Mouse (Mus musculus): ENCODE results near the gene Klhdc4.

Klhdc4 gene

DNA sequence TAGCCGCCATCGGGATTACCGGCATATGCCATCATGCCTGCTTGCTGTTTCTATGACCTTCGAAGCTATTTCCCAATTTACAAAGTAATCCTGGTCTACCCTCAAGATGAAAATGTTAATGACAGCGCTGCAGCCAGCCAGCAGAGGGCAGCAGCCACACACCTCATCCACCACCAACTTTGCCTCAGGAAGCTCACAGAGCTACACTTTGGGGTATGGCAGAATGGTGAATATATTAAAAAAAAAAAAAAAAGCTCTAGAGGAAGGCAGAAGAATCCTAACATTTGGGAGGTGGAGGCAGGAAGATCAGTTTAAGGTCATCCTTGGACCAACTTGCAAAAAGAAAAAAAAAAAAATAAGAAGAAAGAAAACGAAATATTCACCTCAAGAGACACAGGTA lies 20.6 kb upstream of the Klhdc4 start:
- DNase-seq (ENCODE audit: low spot score in 2 of 2), result peak; percentile 52 to 76

DNA sequence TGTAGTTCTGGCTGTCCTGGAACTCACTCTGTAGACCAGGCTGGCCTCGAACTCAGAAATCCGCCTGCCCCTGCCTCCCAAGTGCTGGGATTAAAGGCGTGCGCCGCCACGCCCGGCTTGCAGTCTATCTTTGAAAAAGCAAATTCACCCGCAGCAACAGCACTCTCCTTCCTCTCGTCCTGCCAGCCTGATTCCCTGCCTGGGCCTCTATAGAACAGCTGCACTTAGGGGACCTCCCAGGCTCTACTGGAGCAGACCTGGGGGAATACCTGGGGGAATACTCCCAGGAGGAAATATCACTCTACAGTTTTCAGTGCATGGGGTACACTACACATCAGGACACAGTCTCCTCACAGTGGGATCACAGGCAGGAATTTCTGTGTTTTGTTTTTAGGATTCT lies 19.9 kb upstream of the Klhdc4 start:
- DNase-seq (ENCODE audit: low spot score in 2 of 2), result no peak

DNA sequence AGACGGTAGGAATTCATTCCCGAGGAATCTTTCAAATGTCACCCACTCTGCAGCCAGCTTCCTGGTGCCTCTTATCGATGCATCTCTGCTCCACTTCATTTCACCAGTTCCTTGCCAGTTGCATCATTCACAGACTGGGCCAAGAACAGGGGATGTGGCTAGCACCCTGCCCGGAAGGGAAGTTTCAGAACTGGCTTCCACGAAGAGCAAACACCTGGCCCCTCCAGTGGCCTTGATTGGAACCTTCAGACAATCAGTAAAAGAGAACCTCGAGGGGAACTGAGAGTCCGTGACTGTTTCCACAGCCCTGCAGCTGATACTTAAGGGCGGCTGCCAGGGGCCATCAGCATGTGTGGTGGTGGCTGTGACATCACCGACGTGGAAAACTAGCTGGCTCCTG lies 19.1 kb upstream of the Klhdc4 start:
- DNase-seq (ENCODE audit: low spot score in 2 of 2), result no peak

DNA sequence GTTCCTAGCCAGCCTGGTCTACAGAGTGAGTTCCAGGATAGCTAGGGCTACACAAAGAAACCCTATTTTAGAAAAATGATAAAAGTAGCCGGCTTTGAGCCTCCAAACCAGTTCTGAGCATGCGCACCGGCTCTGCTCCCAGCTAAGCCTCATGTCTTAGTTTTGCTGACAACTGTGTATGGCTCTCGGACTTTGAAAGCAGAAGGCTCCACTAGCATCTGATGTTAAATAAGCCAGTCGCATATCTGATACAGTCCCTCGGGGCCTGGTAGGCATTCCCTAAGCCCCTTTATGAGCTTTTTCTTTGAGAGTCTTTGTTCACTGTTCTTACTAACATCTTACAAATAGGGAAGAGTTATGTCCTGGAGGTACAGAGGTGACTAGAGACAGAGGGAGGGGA lies 18.6 kb upstream of the Klhdc4 start:
- no peak for DNase-seq (ENCODE audit: low spot score in 2 of 2)

DNA sequence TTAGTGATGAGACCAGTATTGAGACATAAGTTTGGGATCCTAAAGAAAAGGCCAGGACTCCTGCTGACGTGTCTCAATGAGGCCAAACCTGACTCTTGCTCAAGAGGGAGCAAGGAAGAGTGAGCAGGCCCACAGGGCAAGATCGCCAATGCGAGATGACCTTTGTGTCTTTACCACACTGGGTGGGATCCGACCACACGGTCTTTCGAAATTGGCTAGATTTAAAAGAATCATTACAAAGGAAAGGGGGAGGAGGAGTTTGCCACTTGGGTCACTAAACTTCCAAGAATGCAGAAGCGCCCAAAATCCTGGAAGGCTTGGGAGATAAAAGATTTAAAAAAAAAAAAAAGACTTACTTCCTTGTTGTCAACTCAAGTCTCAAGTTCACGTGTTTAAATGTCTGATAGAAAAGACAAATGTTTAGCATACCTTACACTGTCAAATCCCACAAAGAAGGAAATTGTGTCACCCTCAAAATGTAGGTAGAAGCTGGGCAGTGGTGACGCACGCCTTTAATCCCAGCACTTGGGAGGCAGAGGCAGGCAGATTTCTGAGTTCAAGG lies 18.0 kb upstream of the Klhdc4 start:
- no peak for DNase-seq (ENCODE audit: low spot score in 2 of 2)

DNA sequence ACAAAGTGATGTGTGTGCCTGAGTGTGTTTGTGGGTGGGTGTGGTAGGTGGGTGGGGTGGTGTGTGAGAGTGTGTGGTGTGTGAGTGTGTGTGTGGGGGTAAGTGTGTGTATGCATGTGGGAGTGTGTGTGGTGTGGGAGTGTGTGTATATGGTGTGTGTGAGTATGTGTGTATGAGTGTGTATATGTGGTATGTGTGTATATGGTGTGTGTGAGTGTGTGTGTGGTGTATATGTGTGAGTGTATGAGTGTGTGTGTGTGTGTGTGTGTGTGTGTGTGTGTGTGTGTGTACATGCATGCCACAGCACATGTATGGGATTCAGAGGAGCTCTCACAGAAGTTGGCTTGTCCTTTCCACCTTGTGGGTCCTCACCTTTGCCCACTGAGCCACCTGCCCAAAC lies 17.4 kb upstream of the Klhdc4 start:
- no peak for DNase-seq (ENCODE audit: low spot score in 2 of 2)

DNA sequence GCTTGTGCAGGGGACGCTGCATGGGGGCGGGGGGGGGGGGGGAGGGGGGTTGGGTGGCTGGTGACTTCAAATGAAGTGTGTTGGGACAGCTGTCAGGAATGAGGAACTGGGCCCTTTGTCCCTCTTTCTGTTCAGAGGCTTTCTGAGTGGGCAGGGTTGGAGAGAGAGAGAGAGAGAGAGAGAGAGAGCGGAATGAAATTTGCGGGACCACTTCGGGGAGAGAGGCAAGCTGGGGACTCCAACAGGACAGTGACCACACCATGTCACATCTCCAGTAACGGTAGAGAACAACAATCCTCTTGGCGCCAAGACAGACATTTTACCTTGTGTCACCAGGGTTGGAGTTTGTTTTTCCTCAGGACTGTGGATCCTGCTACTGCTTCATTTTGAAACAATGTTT lies 15.4 kb upstream of the Klhdc4 start:
- no peak for DNase-seq (ENCODE audit: low spot score in 2 of 2)

DNA sequence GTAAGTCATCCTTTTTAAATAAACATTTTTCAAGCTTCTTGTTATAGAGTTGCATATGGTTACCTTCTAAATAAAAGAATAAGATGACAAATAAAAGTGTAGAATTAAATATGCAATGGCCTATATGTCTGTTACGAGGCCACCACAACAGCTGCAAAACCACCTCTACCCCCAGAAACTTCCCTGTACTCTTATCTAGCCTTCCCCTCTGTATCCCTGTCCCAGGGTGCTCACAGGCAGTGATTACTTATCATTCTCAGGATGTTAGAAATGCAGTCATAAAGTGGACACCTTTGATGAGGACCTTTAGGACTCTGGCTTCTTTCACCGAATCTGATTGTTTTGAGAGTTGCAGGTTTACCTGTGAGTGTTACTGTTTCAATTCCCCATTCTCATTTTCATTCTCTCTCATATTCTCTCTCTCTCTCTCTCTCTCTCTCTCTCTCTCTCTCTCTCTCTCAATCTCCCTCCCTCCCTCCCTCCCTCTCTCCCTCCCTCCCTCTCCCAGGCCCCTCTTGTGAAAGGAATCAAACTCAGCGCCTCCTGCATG lies 13.9 kb upstream of the Klhdc4 start:
- DNase-seq (ENCODE audit: low spot score in 2 of 2), result no peak

DNA sequence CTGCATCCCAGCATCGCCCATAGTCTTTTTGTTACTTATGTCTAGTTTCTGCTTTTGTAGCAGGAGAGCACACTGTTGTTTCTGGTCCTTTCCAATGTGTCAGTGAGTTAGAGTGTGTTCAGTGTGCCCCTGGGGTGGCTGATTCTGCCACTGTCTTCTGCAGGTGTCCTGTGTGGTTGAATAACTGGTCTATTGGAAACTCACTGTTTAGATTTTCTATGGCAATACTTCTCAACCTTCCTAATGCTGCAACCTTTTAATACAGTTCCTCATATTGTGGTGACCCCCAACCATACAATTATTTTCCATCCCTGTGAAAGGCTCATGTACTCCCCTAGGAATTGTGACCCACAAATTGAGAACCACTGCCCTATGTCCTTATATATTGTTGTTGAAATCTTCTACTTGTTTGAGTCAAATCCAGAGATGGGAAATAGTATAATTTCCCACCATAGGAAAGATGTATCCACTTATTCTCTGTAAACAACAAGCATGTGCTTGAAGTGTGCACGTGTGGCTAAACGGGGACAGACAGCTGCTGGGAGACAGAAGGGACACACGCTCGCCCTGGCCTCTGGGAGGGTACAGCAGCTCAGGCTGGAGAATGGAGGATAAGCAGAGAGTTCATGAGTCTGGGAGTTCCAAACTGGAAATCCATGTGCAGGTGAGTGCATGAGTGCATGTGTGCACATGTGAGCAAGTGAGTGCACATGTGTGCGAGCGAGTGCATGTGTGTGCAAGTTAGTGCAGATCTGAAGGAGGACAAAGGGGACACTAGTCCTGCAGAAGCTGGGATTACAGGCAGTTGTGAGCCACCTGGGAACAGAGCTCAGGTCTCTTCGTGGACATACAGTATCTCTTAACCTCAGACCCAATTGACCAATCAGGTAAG lies 12.9 kb upstream of the Klhdc4 start:
- DNase-seq (ENCODE audit: low spot score in 2 of 2), result no peak

DNA sequence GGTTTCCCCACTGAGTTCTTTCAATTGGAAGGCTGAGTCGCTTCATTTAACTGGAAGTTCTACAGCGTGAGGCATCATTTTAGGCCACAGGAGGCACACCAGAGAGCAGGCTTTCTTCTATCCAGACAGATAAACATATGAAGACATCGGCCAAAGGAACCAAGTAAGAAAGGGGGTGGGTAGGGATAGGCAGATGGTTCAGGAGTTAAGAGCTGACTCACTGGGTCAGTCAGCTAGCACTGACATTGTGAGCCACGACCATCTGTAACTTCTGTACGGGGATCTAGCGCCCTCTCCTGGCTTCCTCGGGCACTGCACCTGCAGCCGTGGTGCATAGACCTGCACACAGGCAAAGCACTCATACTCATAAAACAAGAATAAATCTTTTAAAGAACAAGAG lies 11.9 kb upstream of the Klhdc4 start:
- DNase-seq (ENCODE audit: low spot score in 2 of 2), result peak; percentile 44 to 55

DNA sequence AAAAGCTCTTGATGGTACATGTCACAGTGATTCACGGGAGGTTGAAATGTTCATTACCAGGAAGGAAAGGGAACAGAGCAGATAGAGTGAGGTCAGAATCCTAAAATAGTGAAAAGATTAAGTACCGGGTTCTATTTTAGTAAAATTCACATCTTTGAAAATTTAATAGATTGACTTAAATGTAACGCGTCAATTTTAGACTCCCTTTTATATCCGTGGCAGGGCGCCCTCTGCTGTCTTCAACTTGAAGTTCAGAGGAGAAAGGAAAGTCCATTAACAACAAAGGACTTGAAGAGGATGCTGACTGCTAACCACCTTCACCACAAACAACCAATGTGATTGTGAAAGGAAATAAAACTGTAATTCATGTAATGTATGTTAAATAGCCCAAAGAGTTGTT lies 3.1 kb upstream of the Klhdc4 start:
- peak; percentile 51 to 69 for DNase-seq (ENCODE audit: low spot score in 2 of 2)

DNA sequence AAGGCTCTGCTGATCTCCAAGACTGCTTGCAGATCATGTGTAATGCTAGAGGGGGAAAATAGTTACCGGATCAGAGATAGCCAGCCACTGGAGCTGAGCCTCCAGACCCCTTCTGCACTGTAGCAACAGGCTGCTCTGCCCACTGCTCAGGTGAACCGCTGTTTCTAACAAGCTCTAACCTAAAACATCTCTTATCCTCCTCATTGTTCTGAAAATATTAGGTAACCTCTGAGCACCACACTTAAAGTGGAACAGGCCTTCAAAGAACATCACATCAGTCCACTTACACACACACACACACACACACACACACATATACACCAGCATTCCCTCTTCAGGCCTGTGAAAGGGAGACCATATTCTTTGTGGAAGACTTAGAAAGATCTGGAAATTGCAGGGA lies 2.7 kb upstream of the Klhdc4 start:
- no peak for DNase-seq (ENCODE audit: low spot score in 2 of 2)

DNA sequence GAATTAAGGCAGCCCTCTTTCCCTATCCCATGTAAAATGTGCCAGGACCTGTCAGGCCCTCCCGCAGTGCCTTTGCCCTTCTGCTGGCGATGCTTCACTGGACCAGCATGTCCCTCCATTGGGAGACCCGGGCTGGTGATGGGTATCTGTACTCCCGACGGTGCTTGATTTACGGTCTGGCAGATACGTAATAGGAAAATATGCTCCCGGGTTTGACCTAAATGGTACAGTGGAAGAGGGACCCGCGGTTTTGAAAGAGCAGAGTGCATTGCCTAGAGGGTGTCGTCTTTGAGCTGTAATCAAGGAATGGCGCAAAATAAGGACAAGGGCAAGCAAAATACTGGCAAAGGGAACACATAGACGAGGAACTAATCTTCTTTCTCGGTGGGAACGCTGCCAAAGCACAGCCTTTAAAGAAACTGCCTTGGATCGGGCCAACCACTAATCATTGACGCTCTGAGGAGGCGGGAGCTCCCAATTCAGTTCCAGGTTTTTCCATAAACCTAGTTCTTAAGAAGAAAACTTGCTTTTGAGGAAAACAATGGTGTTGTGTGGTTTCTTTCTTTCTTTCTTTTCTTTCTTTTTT lies 501 bp upstream of the Klhdc4 start:
- DNase-seq (ENCODE audit: low spot score in 2 of 2), result no peak

DNA sequence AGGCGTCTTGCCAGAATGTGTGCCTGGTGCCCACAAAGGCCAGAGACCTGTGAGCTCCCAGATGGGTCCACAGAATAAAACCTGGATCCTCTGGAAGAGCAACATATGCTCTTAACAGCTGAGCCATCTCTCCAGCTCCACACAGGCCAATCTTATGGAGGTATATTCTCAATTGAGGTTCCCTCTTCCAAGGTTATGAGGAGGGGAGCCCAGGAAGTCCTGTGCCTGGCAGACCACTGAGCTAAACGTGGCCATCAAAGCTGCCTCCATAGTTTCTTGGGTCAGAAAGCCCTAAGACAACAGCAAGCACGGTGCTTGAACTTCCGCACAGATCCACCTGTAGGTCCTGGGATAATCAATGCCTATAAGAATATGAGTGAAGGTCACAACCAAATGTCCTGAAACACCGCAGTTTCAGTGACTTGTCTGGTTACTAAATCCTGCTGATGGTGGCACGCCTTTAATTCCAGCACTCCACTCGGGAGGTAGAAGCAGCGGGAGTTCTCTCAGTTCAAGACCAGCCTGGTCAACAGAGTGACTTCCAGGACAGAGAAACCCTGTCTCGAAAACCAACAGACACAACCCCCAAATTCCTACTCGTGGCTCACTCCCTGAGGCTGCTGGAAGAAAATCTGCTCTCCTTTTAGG lies 869 bp downstream of the Klhdc4 start:
- DNase-seq (ENCODE audit: low spot score in 2 of 2), result no peak

DNA sequence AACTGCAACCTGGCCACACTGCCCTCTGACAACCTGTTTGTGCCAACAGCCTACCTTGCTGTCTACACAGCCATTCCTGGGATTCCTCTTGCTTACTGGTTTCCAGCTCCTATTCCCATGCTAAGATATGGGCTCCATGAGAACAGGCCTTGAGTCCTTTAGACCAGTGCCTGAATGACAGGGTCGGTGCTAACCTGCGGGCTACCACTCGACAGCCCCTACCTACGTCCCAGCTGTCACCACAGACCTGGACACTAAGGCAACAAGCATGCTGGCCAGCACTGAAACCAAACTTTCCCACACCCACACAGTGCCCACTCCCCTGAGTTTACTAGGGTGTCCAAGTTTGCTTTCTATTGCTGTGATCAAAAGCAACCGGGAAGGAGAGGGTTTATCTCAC lies 1.6 kb downstream of the Klhdc4 start:
- DNase-seq (ENCODE audit: low spot score in 2 of 2), result no peak

DNA sequence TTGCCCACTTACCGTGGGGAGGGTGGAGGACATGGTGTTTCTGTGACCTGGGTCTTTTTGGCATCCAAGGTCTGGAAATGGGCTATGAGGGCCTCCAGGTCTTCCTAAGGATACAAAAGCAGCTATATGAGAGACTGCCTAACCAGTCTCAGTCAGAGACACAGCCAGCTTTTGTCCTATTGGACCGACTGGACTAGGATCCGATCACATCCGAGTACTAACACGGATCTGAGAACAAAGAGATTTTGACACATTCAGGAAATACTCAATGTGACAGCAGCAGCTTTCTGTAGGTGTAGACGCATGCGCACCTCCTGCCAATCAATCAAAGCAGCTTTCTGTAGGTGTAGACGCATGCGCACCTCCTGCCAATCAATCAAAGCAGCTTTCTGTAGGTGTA lies 7.6 kb downstream of the Klhdc4 start:
- no peak for DNase-seq (ENCODE audit: low spot score in 2 of 2)

DNA sequence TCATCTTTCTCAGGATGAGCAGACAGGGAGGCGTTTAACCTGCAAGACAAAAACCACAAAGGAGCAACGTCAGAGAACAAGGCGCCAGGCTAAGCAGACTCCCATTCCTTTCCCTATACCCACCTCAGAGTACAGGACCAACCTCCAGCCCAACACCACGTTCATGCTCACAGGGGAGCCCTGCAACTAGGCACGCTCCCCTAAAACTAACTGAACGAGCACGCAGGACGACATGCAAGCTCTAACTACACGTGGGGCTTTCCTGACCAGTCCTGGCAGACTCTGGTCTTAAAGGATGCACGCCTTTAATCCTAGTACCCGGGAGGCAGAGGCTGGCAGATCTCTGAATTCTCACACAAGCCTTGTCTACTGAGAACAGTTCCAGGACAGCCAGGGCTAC lies 8.0 kb downstream of the Klhdc4 start:
- no peak for DNase-seq (ENCODE audit: low spot score in 2 of 2)

DNA sequence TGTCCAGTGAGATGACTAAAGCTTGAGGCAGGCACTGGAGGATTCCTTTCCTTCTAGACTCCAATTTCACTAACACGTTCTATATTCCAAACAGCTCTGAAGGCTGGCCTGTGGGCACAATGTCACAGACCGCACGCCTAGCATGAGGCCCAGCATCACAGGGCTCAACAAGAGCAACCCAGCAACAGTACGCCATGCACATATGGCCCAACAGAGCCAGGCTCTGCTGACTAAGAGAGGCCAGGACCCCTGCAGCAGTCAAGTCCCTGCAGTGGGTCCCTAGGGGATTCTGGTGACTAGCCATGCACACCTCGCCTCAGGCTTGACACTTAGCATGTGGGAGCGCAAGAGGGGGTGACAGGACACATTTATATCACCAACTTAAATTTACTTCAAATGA lies 8.5 kb downstream of the Klhdc4 start:
- DNase-seq (ENCODE audit: low spot score in 2 of 2), result no peak

DNA sequence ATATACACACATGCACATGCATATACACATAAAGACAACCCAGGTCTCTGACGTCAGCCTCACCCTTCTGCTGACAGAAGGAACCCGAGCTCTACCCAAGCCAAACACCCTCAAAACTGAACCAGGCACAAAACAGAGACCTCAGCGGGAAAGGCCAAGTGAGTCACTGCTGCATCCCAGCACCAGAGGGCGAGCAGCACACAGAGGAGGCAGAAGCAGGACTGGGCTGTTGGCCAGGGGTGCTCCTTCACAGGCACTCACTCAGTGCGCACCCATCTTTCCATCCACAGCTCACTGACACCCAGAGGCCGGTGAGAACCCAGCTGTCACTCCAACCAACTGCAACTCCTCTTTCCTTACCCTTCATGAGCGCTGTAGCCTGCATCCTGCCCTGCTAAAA lies 11.1 kb downstream of the Klhdc4 start:
- DNase-seq (ENCODE audit: low spot score in 2 of 2), result no peak

DNA sequence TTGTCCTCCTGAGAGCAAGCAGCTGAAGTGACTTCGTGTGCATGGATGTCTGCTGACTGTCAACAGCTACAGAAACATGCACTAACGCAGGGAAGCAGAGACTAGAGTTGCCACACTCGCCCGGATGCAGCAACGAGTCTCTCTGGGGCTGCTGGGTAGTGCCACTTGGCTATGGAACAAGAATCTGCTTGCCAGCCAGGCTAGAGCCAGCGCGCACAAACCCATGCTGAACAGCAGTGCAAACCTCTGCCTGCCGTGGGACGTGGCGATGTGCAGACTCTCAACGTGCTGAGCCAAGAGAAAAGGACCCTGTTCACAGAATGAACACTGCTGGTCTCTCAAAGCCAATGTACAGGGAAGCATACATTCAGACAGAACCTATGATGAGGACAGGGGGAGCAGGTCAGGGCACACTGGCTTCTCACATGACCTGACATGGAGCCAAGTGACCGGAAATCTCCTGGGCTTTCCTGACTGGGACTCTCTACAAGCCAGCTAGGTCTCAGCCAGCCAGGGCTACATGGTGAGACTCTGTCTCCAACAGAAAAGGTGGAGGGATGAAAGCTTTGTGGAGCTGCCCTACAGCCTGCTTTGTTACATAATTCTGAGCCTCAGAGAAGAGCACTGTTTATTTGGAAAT lies 17.3 kb downstream of the Klhdc4 start:
- DNase-seq (ENCODE audit: low spot score in 2 of 2), result no peak

DNA sequence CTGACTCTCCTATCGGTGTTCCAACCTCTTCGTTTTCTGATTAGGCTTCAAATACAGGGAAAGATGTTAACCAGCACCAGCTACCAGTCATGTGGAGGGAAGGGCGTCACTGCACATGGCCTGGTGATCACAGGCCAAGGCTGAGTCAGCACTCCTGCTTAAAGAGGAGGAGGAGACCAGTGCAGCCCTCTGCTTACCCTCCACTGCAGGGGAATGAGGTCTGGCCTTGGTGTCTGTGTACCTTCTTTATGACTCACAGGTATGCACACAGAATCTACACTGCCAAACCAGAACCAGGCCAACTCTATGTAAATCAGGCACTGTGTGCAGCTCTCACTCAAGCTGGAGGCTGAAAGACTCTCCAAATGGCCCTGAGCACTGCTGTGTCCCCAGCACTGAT lies 17.9 kb downstream of the Klhdc4 start:
- DNase-seq (ENCODE audit: low spot score in 2 of 2), result no peak

DNA sequence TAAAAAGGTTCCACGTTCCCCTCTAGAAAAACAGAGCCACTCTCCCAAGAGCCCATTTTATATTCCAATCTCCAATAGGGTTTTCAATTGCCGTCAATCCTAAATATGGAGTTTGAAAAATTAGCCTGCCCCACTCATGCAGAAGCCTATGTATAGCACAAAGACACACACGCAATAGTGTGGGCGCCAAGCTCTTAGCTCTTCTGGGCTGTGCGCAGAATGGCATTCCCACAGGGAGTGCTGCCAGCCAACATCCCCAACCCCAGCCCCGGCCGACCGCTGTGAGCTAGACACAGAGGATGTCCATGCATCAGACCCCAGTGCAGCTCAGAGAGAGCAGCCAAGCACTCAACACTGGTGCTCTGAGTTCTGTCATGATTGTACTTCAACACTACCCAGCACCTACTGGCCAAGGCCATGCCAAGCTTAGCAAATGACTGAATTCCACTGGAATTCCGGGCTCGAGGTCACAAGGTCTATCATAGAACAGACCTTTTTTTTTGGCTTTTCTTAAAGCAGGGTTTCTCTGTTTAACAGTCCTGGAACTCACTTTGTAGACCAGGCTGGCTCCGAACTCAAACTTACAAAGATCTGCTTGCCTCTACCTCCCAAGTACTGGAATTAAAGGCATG lies 19.7 kb downstream of the Klhdc4 start:
- DNase-seq (ENCODE audit: low spot score in 2 of 2), result no peak
